Mouse (Mus musculus) liver, postnatal 0 days (tissue): Measurements from ENCODE around the gene Rtcb.

Source experiments
- CTCF ChIP-seq: sonication (generic); IDR thresholded peaks from 2 replicates; pipeline ENCODE4 v1.5.1; 2016; ENCODE audit warnings: antibody characterized with exemption, low read depth
- EP300 ChIP-seq: IDR thresholded peaks from 2 replicates; pipeline ENCODE4 v1.6.1; 2016; ENCODE audit warnings: antibody characterized with exemption, low read depth, mild to moderate bottlenecking

GRCm38 (mm10) chr10:85993836-85994235, 36.2 kb upstream of the Rtcb start:
- TF ChIP-seq CTCF (no peak), EP300 (no peak)
